Mouse (Mus musculus) cerebellum, adult 2 months (tissue): ENCODE data around the gene Ccer1. TPM values are rescaled to one million over a fixed set of nuclear protein-coding genes. Genes with fewer than 3 reads are reported as not detected.
"Not testable (repeated sequence)": the region's sequence is repeated elsewhere in the genome, so short reads cannot be mapped to it uniquely, and the experiment has no call there.

Source experiments
- DNase-seq, 2 experiments: peaks; one replicate each; pipeline ENCODE4 v3.0.0; 2021
- H3K27ac ChIP-seq: fragments of 200-500 bp; 2 replicates; pipeline ENCODE4 v1.5.1; 2012; ENCODE audit warnings: low read length, control low read depth, inconsistent platforms; ENCODE audit not compliant: insufficient read depth
- H3K27me3 ChIP-seq: fragments of 200-500 bp; 2 replicates; pipeline ENCODE4 v1.6.1; 2012; ENCODE audit warnings: inconsistent platforms, mild to moderate bottlenecking, low read length, moderate library complexity; ENCODE audit not compliant: control insufficient read depth, insufficient read depth
- H3K4me1 ChIP-seq: fragments of 200-500 bp; 2 replicates; pipeline ENCODE4 v1.6.1; 2011; ENCODE audit warnings: low read length; ENCODE audit not compliant: control insufficient read depth, insufficient read depth
- H3K4me3 ChIP-seq: fragments of 200-500 bp; replicated peaks from 2 replicates; pipeline ENCODE3; 2011; ENCODE audit warnings: mild to moderate bottlenecking, low read depth, low read length, control low read depth; ENCODE audit not compliant: insufficient read depth
- CTCF ChIP-seq: fragments of 200-500 bp; IDR thresholded peaks from 2 replicates; pipeline ENCODE4 v1.5.1; 2011; ENCODE audit warnings: low read depth, mild to moderate bottlenecking, control low read depth, low read length, moderate library complexity, borderline replicate concordance; ENCODE audit not compliant: insufficient read depth
- POLR2A ChIP-seq: fragments of 200-500 bp; IDR thresholded peaks from 2 replicates; pipeline ENCODE4 v1.6.1; 2011; ENCODE audit warnings: low read length, control low read depth, borderline replicate concordance; ENCODE audit not compliant: insufficient read depth
- WGBS: fragments of 180-500 bp; shearing (Covaris S2); methylation state at CpG from one replicate; pipeline ENCODE4 v1.1.7; 2018; 5-methylcytosine and 5-hydroxymethylcytosine counted together
- polyA plus RNA-seq: library from polyadenylated mRNA; depleted of rRNA; stranded (reverse); fragments of >200 nt; gene quantifications from 2 replicates; pipeline ENCODE4 v1.2.3, GENCODE M21; 2012; rRNA removed

Ccer1 gene
- polyA plus RNA-seq, 1 experiment: not detected

GRCm38 (mm10) chr10:97718021-97718420 is 25.2 kb downstream of the Ccer1 start:
- TF ChIP-seq POLR2A (no peak), CTCF (no peak)
- 70% methylated on average over 2 of the region's 2 CpGs for WGBS
- DNase-seq: no peak

GRCm38 (mm10) chr10:97720625-97721024 is 27.8 kb downstream of the Ccer1 start:
- H3K4me1 ChIP-seq: no peaks in the 10 kb centered on the region
- WGBS: 91% methylated on average over 1 of the region's 1 CpGs
- DNase-seq: no peak
- TF ChIP-seq CTCF (no peak), POLR2A (no peak)
- no peak overlapping the region for H3K27ac ChIP-seq
- no peaks in the 10 kb centered on the region for H3K27me3 ChIP-seq
- no peak overlapping the region for H3K4me3 ChIP-seq

More at GRCm38 (mm10) chr10:97718021-97718420, 25.2 kb downstream of the Ccer1 start:
- no peak overlapping the region for H3K27ac ChIP-seq
- H3K27me3 ChIP-seq: no peaks in the 10 kb centered on the region
- no peak overlapping the region for H3K4me3 ChIP-seq
- H3K4me1 ChIP-seq: no peaks in the 10 kb centered on the region

- TF ChIP-seq CTCF (no peak), POLR2A (no peak)
- Histone ChIP-seq H3K4me1 (no peaks in the 10 kb centered on the region), H3K27ac (no peak overlapping the region), H3K27me3 (no peaks in the 10 kb centered on the region), H3K4me3 (no peak overlapping the region)
- DNase-seq: no peak
- 93% methylated on average over 9 of the region's 9 CpGs for WGBS
Measured at GRCm38 (mm10) chr10:97722709-97723108, 29.9 kb downstream of the Ccer1 start.

DNA sequence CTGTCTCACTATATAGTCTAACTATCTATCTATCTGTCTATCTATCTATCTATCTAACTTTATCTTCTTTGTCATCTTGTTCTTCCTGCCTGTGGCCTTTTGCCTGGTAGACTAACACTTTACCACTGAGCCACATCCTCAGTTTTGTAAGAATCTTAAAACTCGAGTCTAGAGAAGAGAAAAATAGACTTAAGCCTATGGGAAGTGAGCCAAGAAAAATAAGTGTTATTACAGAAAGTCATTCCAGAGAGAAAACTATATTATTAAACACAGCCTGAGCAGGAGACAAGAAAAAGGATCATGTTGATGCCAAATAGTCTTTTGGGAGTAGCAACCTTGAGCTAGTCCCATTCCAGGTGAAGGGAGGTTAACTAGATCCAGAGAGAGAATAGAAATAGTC is 33.1 kb downstream of the Ccer1 start:
- Histone ChIP-seq H3K27me3 (no peaks in the 10 kb centered on the region), H3K4me1 (no peaks in the 10 kb centered on the region), H3K27ac (no peak overlapping the region), H3K4me3 (no peak overlapping the region)
- WGBS: 44% methylated on average over 1 of the region's 1 CpGs
- TF ChIP-seq CTCF (no peak), POLR2A (no peak)
- DNase-seq: no peak

- H3K4me1 ChIP-seq, H3K27ac ChIP-seq, H3K27me3 ChIP-seq, DNase-seq, H3K4me3 ChIP-seq: not testable (repeated sequence)
Measured at GRCm38 (mm10) chr10:97726655-97727054, 33.8 kb downstream of the Ccer1 start, which contains the start of gene C030005K15Rik. Gene C030005K15Rik (minus strand): TSS chr10:97726755.

Other genes with a start within 250 kb of the Ccer1 start
- gene Dcn, start 213.4 kb upstream of the Ccer1 start, polyA plus RNA-seq: 20.2 and 25.4 TPM in 2 replicates
- 2.8 and 3.6 TPM in 2 replicates for gene Lum, start 127.9 kb upstream of the Ccer1 start, polyA plus RNA-seq
- gene Kera, start 86.2 kb upstream of the Ccer1 start, polyA plus RNA-seq: not detected in 2 replicates
- gene Epyc, start 49.0 kb upstream of the Ccer1 start, polyA plus RNA-seq: 0.05 TPM in 1 of 2 replicates, not detected in the other
- gene C030005K15Rik, start 33.7 kb downstream of the Ccer1 start, polyA plus RNA-seq: not detected in 2 replicates